Mouse (Mus musculus): ENCODE measurements around the gene Fnd3c2. TPM values are rescaled to one million over a fixed set of nuclear protein-coding genes. Genes with fewer than 3 reads are reported as not detected.
"Not testable (repeated sequence)": the region's sequence is repeated elsewhere in the genome, so short reads cannot be mapped to it uniquely, and the experiment has no call there.

Gene Fnd3c2
- polyA plus RNA-seq, 2 experiments, result not detected

GRCm38 (mm10) chrX:106198904-106199303 lies 56.3 kb downstream of the Fnd3c2 start:
- no peaks in the 10 kb centered on the region for H3K27me3 ChIP-seq (ENCODE audit: control insufficient read depth, insufficient read depth, low read length)
- no peak for TF ChIP-seq EP300 (IDR thresholded peaks at IDR 0.05; ENCODE audit: low read depth)
- peak; percentile 40; the same call in 1 of the 2 replicates for TF ChIP-seq CTCF (IDR thresholded peaks at IDR 0.05; ENCODE audit: low read depth)
- H3K4me2 ChIP-seq (ENCODE audit: low read depth), result no peak overlapping the region
- no peak overlapping the region for H3K9ac ChIP-seq (replicated peaks)
- no peak overlapping the region for H3K4me3 ChIP-seq (ENCODE audit: insufficient read depth in 1 of 2, low read depth in 2 of 2, low read length in 2 of 2)
- no peaks in the 10 kb centered on the region for H3K4me1 ChIP-seq (replicated peaks; ENCODE audit: control insufficient read depth in 2 of 2, insufficient read depth in 2 of 2, low read length in 1 of 2)
- peaks cover 3% of the 10 kb centered on the region; the same call in 1 of the 2 replicates for H3K36me3 ChIP-seq (replicated peaks; ENCODE audit: control insufficient read depth, insufficient read depth, low read depth)
- no peaks in the 10 kb centered on the region for H3K9me3 ChIP-seq (ENCODE audit: control insufficient read depth, low read length)
- 75% methylated on average over 5 of the region's 5 CpGs for WGBS (ENCODE audit: insufficient replicate concordance)
- DNase-seq (ENCODE audit: low read depth in 3 of 3, low spot score in 3 of 3) (no peak), ATAC-seq (ENCODE audit: insufficient read depth) (no peak)
- H3K27ac ChIP-seq, result no peak overlapping the region

- Histone ChIP-seq H3K9me3 (ENCODE audit: control insufficient read depth, low read length) (no peaks in the 10 kb centered on the region), H3K27me3 (ENCODE audit: control insufficient read depth, insufficient read depth, low read length) (no peaks in the 10 kb centered on the region), H3K27ac (no peak overlapping the region), H3K9ac (replicated peaks) (no peak overlapping the region), H3K4me3 (ENCODE audit: insufficient read depth in 1 of 2, low read depth in 2 of 2, low read length in 2 of 2) (no peak overlapping the region), H3K4me1 (replicated peaks; ENCODE audit: control insufficient read depth in 2 of 2, insufficient read depth in 2 of 2, low read length in 1 of 2) (no peaks in the 10 kb centered on the region), H3K36me3 (replicated peaks; ENCODE audit: control insufficient read depth, insufficient read depth, low read depth) (peaks cover 3% of the 10 kb centered on the region; the same call in 1 of the 2 replicates), H3K4me2 (ENCODE audit: low read depth) (no peak overlapping the region)
- ATAC-seq (ENCODE audit: insufficient read depth), result no peak
- TF ChIP-seq CTCF (IDR thresholded peaks at IDR 0.05; ENCODE audit: low read depth), result peak; percentile 44
- TF ChIP-seq EP300 (IDR thresholded peaks at IDR 0.05; ENCODE audit: low read depth), result no peak
- 45% methylated on average over 5 of the region's 5 CpGs for WGBS (ENCODE audit: insufficient replicate concordance)
- no peak for DNase-seq (ENCODE audit: low read depth in 3 of 3, low spot score in 3 of 3)
These were observed 57.9 kb downstream of the Fnd3c2 start for GRCm38 (mm10) chrX:106197308-106197707.

DNA sequence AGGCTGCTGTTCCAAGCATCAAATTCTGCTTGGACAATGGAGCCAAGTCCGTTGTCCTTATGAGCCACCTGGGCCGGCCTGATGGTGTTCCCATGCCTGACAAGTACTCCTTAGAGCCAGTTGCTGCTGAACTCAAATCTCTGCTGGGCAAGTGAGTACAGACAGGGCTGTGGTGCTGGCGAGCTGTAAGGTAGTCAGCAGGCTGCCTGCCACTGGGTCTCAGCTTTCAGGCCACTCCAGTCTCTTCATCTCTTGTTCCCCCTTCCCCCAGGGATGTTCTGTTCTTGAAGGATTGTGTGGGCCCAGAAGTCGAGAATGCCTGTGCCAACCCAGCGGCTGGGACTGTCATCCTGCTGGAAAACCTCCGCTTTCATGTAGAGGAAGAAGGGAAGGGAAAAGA lies 60.8 kb downstream of the Fnd3c2 start:
- not testable (repeated sequence) for H3K4me3 ChIP-seq (ENCODE audit: insufficient read depth in 1 of 2, low read depth in 2 of 2, low read length in 2 of 2); DNase-seq (ENCODE audit: low read depth in 3 of 3, low spot score in 3 of 3); ATAC-seq (ENCODE audit: insufficient read depth); H3K9me3 ChIP-seq (ENCODE audit: control insufficient read depth, low read length); H3K9ac ChIP-seq (replicated peaks); H3K36me3 ChIP-seq (replicated peaks; ENCODE audit: control insufficient read depth, insufficient read depth, low read depth); H3K4me1 ChIP-seq (replicated peaks; ENCODE audit: control insufficient read depth in 2 of 2, insufficient read depth in 2 of 2, low read length in 1 of 2); H3K4me2 ChIP-seq (ENCODE audit: low read depth); H3K27me3 ChIP-seq (ENCODE audit: control insufficient read depth, insufficient read depth, low read length); H3K27ac ChIP-seq
- WGBS (ENCODE audit: insufficient replicate concordance), result 72% methylated on average over 6 of the region's 6 CpGs

- Histone ChIP-seq H3K36me3 (replicated peaks; ENCODE audit: control insufficient read depth, insufficient read depth, low read depth) (no peaks in the 10 kb centered on the region), H3K27ac (no peak overlapping the region), H3K4me3 (ENCODE audit: insufficient read depth in 1 of 2, low read depth in 2 of 2, low read length in 2 of 2) (peak overlapping the region in 1 of 2 experiments; percentile 3; a peak in 1 of 4 replicates), H3K4me2 (ENCODE audit: low read depth) (peak overlapping the region; percentile 78), H3K27me3 (ENCODE audit: control insufficient read depth, insufficient read depth, low read length) (no peaks in the 10 kb centered on the region), H3K9me3 (ENCODE audit: control insufficient read depth, low read length) (no peaks in the 10 kb centered on the region), H3K4me1 (replicated peaks; ENCODE audit: control insufficient read depth in 2 of 2, insufficient read depth in 2 of 2, low read length in 1 of 2) (peaks cover 0 to 16% of the 10 kb centered on the region in 2 experiments; a peak in 2 of 4 replicates), H3K9ac (replicated peaks) (no peak overlapping the region)
- 28% methylated on average over 4 of the region's 4 CpGs for WGBS (ENCODE audit: insufficient replicate concordance)
- DNase-seq (ENCODE audit: low read depth in 3 of 3, low spot score in 3 of 3), result no peak
- no peak for ATAC-seq (ENCODE audit: insufficient read depth)
- TF ChIP-seq CTCF (IDR thresholded peaks at IDR 0.05; ENCODE audit: low read depth) (no peak), EP300 (IDR thresholded peaks at IDR 0.05; ENCODE audit: low read depth) (no peak)
These were observed 65.1 kb downstream of the Fnd3c2 start for GRCm38 (mm10) chrX:106190091-106190490.

DNA sequence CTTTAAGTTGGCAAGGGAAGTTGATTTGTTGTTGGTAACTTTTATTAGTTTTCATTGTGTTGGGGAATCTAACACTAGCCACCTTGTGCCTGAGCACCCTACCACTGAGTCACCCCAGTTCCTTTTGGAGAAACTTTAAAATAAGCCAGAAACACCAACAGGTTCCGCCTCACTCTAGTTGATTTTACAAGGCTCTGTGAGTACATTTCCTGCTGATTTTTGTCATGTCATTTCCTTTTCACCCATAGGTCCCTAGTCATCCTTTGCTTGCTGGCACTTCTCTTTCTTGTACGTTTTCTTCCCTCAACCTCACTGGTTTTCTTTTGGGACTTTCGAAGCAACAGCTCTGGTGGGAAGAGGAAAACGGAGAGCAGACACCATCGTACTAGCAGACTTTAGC lies 65.8 kb downstream of the Fnd3c2 start:
- WGBS (ENCODE audit: insufficient replicate concordance), result 21% methylated on average over 5 of the region's 5 CpGs
- no peaks in the 10 kb centered on the region for H3K27me3 ChIP-seq (ENCODE audit: control insufficient read depth, insufficient read depth, low read length)
- no peak overlapping the region for H3K27ac ChIP-seq
- no peak overlapping the region; the same call in 1 of the 2 replicates for H3K9ac ChIP-seq (replicated peaks)
- H3K4me2 ChIP-seq (ENCODE audit: low read depth), result peak overlapping the region; percentile 78
- TF ChIP-seq EP300 (IDR thresholded peaks at IDR 0.05; ENCODE audit: low read depth) (no peak), CTCF (IDR thresholded peaks at IDR 0.05; ENCODE audit: low read depth) (no peak)
- H3K36me3 ChIP-seq (replicated peaks; ENCODE audit: control insufficient read depth, insufficient read depth, low read depth), result no peaks in the 10 kb centered on the region
- H3K4me3 ChIP-seq (ENCODE audit: insufficient read depth in 1 of 2, low read depth in 2 of 2, low read length in 2 of 2), result peak overlapping the region; percentile 60 to 65; a peak in 3 of 4 replicates
- H3K9me3 ChIP-seq (ENCODE audit: control insufficient read depth, low read length), result no peaks in the 10 kb centered on the region
- H3K4me1 ChIP-seq (replicated peaks; ENCODE audit: control insufficient read depth in 2 of 2, insufficient read depth in 2 of 2, low read length in 1 of 2), result peaks cover 0 to 16% of the 10 kb centered on the region in 2 experiments; a peak in 2 of 4 replicates
- ATAC-seq (ENCODE audit: insufficient read depth) (no peak), DNase-seq (ENCODE audit: low read depth in 3 of 3, low spot score in 3 of 3) (no peak)

All from liver, embryonic 14.5 days (tissue).